Mouse (Mus musculus): ENCODE measurements around the gene Mob2.
A peak's percentile ranks its signal among the peaks of the same experiment; 100 is the strongest.

DNA sequence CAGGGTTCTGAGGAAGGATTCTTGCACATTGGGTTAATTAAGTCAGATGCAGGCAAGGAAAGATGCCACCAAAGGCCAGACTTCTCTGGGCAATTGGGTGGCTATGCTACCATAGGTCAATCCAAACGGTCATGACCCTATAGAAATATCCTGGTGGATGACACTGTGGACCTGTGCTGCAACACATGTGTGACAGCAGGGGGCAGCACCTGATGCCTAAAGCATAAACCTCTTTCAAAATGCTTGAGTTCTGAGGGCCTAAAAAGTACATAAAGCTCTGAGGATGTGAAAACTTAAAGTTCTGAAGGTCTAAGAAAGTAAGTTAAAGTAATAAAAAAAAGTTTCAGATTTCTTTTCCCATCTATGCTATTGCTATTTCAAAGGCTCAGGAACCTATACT, 44.3 kb downstream of the Mob2 start:
- TF ChIP-seq POLR2A (IDR thresholded peaks at IDR 0.05; ENCODE audit: borderline replicate concordance, low read depth, low read length) (no peak), CTCF (IDR thresholded peaks at IDR 0.05; ENCODE audit: low read depth, low read length) (peak; percentile 74)
